Mouse (Mus musculus) heart, embryonic 12.5 days (tissue): ENCODE measurements around the gene Wdr90. TPM values are rescaled to one million over a fixed set of nuclear protein-coding genes. Genes with fewer than 3 reads are reported as not detected.

ENCODE experiments used
- ATAC-seq: fragments of 200-750 bp; cut with Nextera tagmentation; 2 replicates; pipeline ENCODE4 v1.8.0; 2017; ENCODE audit warnings: moderate TSS enrichment, moderate library complexity; ENCODE audit not compliant: insufficient number of reproducible peaks, low FRiP score
- H3K27ac ChIP-seq: fragments of 300-500 bp; sonication (generic); 2 replicates; pipeline ENCODE4 v1.5.1; 2016; ENCODE audit warnings: mild to moderate bottlenecking, moderate library complexity; ENCODE audit not compliant: poor library complexity, severe bottlenecking
- H3K27me3 ChIP-seq: fragments of 300-500 bp; sonication (generic); replicated peaks from 2 replicates; pipeline ENCODE4 v1.6.1; 2016; ENCODE audit warnings: mild to moderate bottlenecking, moderate library complexity
- H3K36me3 ChIP-seq: fragments of 300-500 bp; sonication (generic); 2 replicates; pipeline ENCODE4 v1.6.1; 2016; ENCODE audit warnings: mild to moderate bottlenecking, moderate library complexity
- H3K4me1 ChIP-seq: fragments of 300-500 bp; sonication (generic); replicated peaks from 2 replicates; pipeline ENCODE4 v1.6.1; 2016; ENCODE audit warnings: mild to moderate bottlenecking
- H3K4me2 ChIP-seq: fragments of 300-500 bp; sonication (generic); 2 replicates; pipeline ENCODE4 v1.6.1; 2016; ENCODE audit warnings: mild to moderate bottlenecking, moderate library complexity
- H3K4me3 ChIP-seq: fragments of 300-500 bp; sonication (generic); 2 replicates; pipeline ENCODE4 v1.5.1; 2016; ENCODE audit warnings: mild to moderate bottlenecking
- H3K9ac ChIP-seq: fragments of 300-500 bp; sonication (generic); 2 replicates; pipeline ENCODE4 v1.6.1; 2016; ENCODE audit warnings: mild to moderate bottlenecking, moderate library complexity
- H3K9me3 ChIP-seq: fragments of 300-500 bp; sonication (generic); replicated peaks from 2 replicates; pipeline ENCODE4 v1.6.1; 2016; ENCODE audit warnings: mild to moderate bottlenecking, moderate library complexity
- WGBS: fragments of 180-500 bp; shearing (Covaris S2); methylation state at CpG from one replicate; pipeline ENCODE4 v1.1.7; 2016; 5-methylcytosine and 5-hydroxymethylcytosine counted together
- polyA plus RNA-seq: library from polyadenylated mRNA; unstranded; fragments of >200 nt; fragmentation: Nextera tagmentation; extraction: Ambion mirVana; gene quantifications from 2 replicates; pipeline ENCODE4 v1.2.1, GENCODE M21; 2016

The Wdr90 gene
- polyA plus RNA-seq, 1 experiment from 2014 or later: 18.4 TPM

GRCm38 (mm10) chr17:25835816-25836215, 25.5 kb downstream of the Wdr90 start:
- peak overlapping the region; percentile 94 for H3K4me2 ChIP-seq
- H3K27ac ChIP-seq: no peak overlapping the region
- no peaks in the 10 kb centered on the region for H3K27me3 ChIP-seq
- H3K4me1 ChIP-seq: peaks cover 62% of the 10 kb centered on the region
- H3K4me3 ChIP-seq: 0 out of 2 replicates have a peak overlapping the region, but pooled peaks have one; percentile 46
- H3K9me3 ChIP-seq: no peaks in the 10 kb centered on the region
- peak overlapping the region; percentile 72 for H3K9ac ChIP-seq
- peaks cover 53% of the 10 kb centered on the region for H3K36me3 ChIP-seq
- 95% methylated on average over 16 of the region's 16 CpGs for WGBS
- ATAC-seq: no peak

DNA sequence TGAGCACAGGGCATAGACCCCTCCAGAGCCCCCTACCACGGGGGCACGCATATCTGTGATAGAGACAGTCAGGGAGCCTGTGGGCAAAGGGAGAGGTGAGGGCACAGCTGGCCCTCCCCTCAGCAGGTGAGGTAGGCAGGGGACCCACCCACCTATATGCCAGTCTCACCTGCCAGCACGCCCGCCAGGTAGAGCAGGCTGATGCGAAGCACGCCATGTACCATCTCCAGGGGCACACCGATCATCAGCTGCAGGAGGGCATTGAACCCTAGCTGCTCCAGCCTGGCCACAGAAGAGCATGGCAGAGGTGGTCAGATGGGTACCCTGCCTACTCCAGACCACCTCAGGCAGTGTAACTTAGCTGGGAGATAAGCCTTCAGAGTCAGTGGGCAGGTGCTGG, 26.0 kb downstream of the Wdr90 start:
- H3K36me3 ChIP-seq: peaks cover 53% of the 10 kb centered on the region
- H3K4me1 ChIP-seq: peaks cover 67% of the 10 kb centered on the region
- 92% methylated on average over 7 of the region's 7 CpGs for WGBS
- H3K27ac ChIP-seq: no peak overlapping the region
- H3K27me3 ChIP-seq: no peaks in the 10 kb centered on the region
- H3K4me3 ChIP-seq: peak overlapping the region; percentile 71; the same call in 1 of the 2 replicates
- peak overlapping the region; percentile 81; the same call in 1 of the 2 replicates for H3K9ac ChIP-seq
- ATAC-seq: no peak
- no peaks in the 10 kb centered on the region for H3K9me3 ChIP-seq
- peak overlapping the region; percentile 94 for H3K4me2 ChIP-seq

DNA sequence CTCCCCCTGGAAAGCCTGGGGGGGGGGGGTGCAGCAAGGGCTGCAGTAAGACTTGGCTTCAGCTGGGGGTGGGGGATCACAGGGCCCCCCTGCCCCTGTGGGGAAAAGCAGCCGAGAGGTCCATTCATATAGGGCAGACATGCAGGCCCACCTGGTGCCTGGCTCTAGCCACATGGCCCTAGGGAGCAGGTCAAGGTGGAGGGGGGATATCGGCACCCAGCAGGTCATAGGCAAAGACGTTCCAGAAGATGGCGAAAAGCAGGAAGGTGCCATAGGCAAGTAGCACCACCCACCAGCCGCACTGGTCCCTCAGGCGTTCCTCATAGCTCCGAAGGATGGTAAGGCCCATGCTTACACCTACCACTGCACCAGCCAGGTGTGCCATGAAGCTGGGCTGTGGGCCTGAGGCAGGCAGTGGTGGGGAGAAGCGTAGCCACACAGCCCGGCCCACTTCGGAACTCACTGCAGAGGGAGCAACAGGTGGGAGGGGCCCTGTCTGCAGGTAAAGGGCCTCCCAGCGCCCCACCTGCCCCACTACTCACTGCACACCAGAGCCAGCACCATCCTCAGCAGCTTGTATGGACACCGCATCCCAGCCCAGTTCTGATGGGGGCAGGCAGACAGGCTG, 26.6 kb downstream of the Wdr90 start:
- H3K36me3 ChIP-seq: peaks cover 53% of the 10 kb centered on the region
- H3K9me3 ChIP-seq: no peaks in the 10 kb centered on the region
- H3K4me1 ChIP-seq: peaks cover 73% of the 10 kb centered on the region
- H3K27ac ChIP-seq: peak overlapping the region; percentile 98
- H3K27me3 ChIP-seq: no peaks in the 10 kb centered on the region
- WGBS: 90% methylated on average over 12 of the region's 12 CpGs
- peak overlapping the region; percentile 71 for H3K4me3 ChIP-seq
- peak overlapping the region; percentile 81 for H3K9ac ChIP-seq
- ATAC-seq: no peak
- H3K4me2 ChIP-seq: peak overlapping the region; percentile 94

DNA sequence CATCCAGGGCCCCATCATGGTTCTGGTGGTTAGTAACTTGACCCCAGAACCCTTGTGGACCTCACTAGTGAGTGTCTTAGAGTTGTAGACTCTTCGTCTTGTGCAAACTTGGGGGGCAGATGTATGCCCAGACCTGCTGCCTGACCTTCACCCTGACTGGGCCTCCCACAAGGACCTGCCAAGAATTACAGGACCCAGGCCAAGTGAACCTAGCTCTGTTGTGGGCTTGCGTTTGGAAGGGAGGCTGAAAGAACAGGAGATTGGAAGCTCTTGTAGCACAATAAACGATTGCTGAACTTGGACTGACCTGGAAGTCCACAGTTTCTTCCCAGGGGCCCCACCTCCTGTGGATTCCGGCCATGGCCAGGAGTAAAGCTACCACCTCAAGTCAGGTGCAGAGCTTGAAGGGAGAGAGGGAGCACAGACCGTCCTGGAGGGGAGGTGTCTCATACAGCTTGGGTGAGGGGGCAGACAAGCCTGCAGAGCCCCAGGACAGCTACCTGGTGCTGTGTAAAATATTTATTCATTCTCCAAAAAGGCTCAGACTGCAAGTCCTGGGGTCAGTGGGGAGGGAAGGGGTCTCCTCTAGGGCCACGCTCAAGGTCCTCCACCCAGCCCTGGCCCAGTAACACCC, 27.2 kb downstream of the Wdr90 start:
- Histone ChIP-seq H3K4me2 (peak overlapping the region; percentile 94), H3K4me1 (peaks cover 76% of the 10 kb centered on the region), H3K27ac (peak overlapping the region; percentile 98), H3K4me3 (peak overlapping the region; percentile 71), H3K9me3 (no peaks in the 10 kb centered on the region), H3K36me3 (peaks cover 49% of the 10 kb centered on the region), H3K9ac (peak overlapping the region; percentile 81), H3K27me3 (no peaks in the 10 kb centered on the region)
- no peak for ATAC-seq
- 31% methylated on average over 6 of the region's 6 CpGs for WGBS

DNA sequence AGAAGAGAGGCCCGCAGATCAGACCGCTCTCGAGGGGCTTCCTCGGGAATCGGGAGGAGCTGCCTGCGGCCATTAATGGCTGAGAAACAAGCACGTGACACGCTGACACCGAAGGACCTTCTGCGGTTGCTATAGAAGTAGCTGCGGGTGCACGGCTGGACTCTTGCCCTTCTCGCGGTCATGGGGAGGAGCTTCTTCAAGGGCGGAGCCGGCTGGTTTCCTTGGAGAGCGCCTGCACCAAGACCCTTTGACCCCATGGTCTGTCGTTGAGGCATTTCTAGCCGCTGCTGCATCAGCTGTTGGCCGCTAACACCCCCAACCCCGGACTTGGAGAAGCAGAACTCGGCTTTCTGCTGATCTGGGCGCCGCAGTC, 28.0 kb downstream of the Wdr90 start, which contains the start of gene Stub1:
Stub1 (minus strand) TSS at position 114 of the 373 bp plus-strand sequence.
- peaks cover 78% of the 10 kb centered on the region for H3K4me1 ChIP-seq
- no peaks in the 10 kb centered on the region for H3K9me3 ChIP-seq
- no peaks in the 10 kb centered on the region for H3K27me3 ChIP-seq
- peak within 1 kb of the TSS; percentile 94 for H3K4me2 ChIP-seq
- peak; percentile 83 for ATAC-seq
- under 1% methylated on average over 24 of the region's 24 CpGs for WGBS
- H3K36me3 ChIP-seq: peaks cover 43% of the 10 kb centered on the region
- H3K9ac ChIP-seq: peak within 1 kb of the TSS; percentile 92
- H3K27ac ChIP-seq: peak within 1 kb of the TSS; percentile 98
- H3K4me3 ChIP-seq: peak within 1 kb of the TSS; percentile 71

DNA sequence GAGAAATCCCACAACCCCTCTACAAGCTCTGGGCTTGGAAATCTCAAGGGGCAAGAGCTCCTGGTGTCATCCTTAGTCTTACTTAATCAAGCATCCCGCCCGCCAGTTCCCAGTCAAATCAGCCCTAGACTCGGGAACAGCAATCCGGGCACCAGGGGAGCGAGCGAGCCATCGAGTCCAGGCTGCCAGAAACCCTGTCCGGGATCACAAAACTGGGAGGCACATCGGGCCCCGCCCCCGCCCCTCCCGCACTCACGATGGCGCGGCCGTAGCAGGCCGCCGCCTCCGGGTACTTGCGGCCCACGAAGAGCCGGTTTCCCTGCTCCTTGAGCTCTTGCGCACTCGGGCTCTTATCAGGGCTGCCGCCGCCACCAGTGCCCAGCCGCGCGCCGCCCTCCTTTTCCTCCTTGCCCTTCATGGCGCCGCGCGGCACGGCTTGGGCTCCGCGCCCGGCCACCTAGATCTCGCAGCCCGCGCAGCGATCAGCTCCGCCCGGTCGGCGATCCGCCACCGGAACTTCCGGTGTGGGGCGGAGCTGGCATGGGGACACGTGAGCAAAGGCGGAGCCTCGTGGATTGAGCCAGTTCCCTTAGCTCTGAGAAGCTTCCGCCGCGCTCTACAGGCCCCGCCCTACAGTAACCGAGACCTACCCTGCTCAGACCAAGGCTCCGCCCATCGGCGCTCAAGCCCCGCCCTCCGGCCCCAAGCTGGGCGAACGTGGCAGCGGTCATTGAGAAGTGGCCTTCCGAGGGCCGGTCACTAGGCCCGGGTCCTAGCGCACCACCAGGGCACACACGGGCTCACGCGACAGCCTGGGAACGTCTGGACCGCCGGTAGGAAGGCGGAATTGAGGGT, 28.6 kb downstream of the Wdr90 start:
- H3K4me1 ChIP-seq: peaks cover 75% of the 10 kb centered on the region
- WGBS: under 1% methylated on average over 76 of the region's 77 CpGs
- H3K4me3 ChIP-seq: peak overlapping the region; percentile 71
- peak; percentile 92 for ATAC-seq
- peak overlapping the region; percentile 92 for H3K9ac ChIP-seq
- no peaks in the 10 kb centered on the region for H3K27me3 ChIP-seq
- peak overlapping the region; percentile 98 for H3K27ac ChIP-seq
- H3K4me2 ChIP-seq: peak overlapping the region; percentile 94
- H3K36me3 ChIP-seq: peaks cover 42% of the 10 kb centered on the region
- H3K9me3 ChIP-seq: no peaks in the 10 kb centered on the region

- Histone ChIP-seq H3K27me3 (no peaks in the 10 kb centered on the region), H3K4me2 (peak overlapping the region; percentile 94), H3K4me3 (peak overlapping the region; percentile 71), H3K27ac (peak overlapping the region; percentile 98), H3K9ac (peak overlapping the region; percentile 92), H3K9me3 (no peaks in the 10 kb centered on the region), H3K4me1 (peaks cover 75% of the 10 kb centered on the region), H3K36me3 (peaks cover 51% of the 10 kb centered on the region)
- WGBS: 48% methylated on average over 21 of the region's 21 CpGs
- ATAC-seq: no peak
Observed at GRCm38 (mm10) chr17:25831451-25832281, 29.6 kb downstream of the Wdr90 start.

GRCm38 (mm10) chr17:25830806-25831431, 30.4 kb downstream of the Wdr90 start:
- Histone ChIP-seq H3K4me3 (peak overlapping the region; percentile 71), H3K9me3 (no peaks in the 10 kb centered on the region), H3K4me2 (peak overlapping the region; percentile 94), H3K27ac (no peak overlapping the region), H3K9ac (peak overlapping the region; percentile 92; the same call in 1 of the 2 replicates), H3K27me3 (no peaks in the 10 kb centered on the region), H3K36me3 (peaks cover 58% of the 10 kb centered on the region), H3K4me1 (peaks cover 70% of the 10 kb centered on the region)
- ATAC-seq: no peak
- 89% methylated on average over 14 of the region's 14 CpGs for WGBS

GRCm38 (mm10) chr17:25830200-25830753, 31.0 kb downstream of the Wdr90 start:
- Histone ChIP-seq H3K4me1 (peaks cover 68% of the 10 kb centered on the region), H3K36me3 (peaks cover 58% of the 10 kb centered on the region), H3K4me3 (peak overlapping the region; percentile 67; the same call in 1 of the 2 replicates), H3K4me2 (peak overlapping the region; percentile 94), H3K27ac (no peak overlapping the region), H3K27me3 (no peaks in the 10 kb centered on the region), H3K9me3 (no peaks in the 10 kb centered on the region), H3K9ac (peak overlapping the region; percentile 82; the same call in 1 of the 2 replicates)
- no peak for ATAC-seq
- 78% methylated on average over 4 of the region's 4 CpGs for WGBS

GRCm38 (mm10) chr17:25829558-25830017, 31.7 kb downstream of the Wdr90 start:
- Histone ChIP-seq H3K9me3 (no peaks in the 10 kb centered on the region), H3K27ac (peak overlapping the region; percentile 90), H3K4me3 (peak overlapping the region; percentile 67), H3K27me3 (no peaks in the 10 kb centered on the region), H3K4me2 (peak overlapping the region; percentile 83), H3K36me3 (peaks cover 52% of the 10 kb centered on the region), H3K4me1 (peaks cover 68% of the 10 kb centered on the region), H3K9ac (peak overlapping the region; percentile 82)
- 36% methylated on average over 8 of the region's 8 CpGs for WGBS
- no peak for ATAC-seq
